Mouse (Mus musculus) urinary bladder, postnatal 0 days (tissue): ENCODE results near the gene Sult5a1. TPM values are rescaled to one million over a fixed set of nuclear protein-coding genes. Genes with fewer than 3 reads are reported as not detected.

ENCODE experiments used
- microRNA-seq: library from miRNA; unstranded; fragments of <30 nt; microRNA quantifications from one replicate; pipeline ENCODE4, GENCODE M21; 2016
- polyA plus RNA-seq: library from polyadenylated mRNA; unstranded; fragments of >200 nt; fragmentation: Nextera tagmentation; extraction: Ambion mirVana; gene quantifications from 2 replicates; pipeline ENCODE4 v1.2.1, GENCODE M21; 2015

Sult5a1 gene
- 6.2 and 6.5 TPM in 2 replicates for polyA plus RNA-seq

GRCm38 (mm10) chr8:123157888-123158465, at the start of gene Sult5a1:
Sult5a1 (minus strand) TSS chr8:123158315.

GRCm38 (mm10) chr8:123185566-123186409, 27.7 kb upstream of the Sult5a1 start, which contains the start of gene Dpep1:
Dpep1 (plus strand) TSS chr8:123186242.

GRCm38 (mm10) chr8:123117127-123117731, 40.9 kb downstream of the Sult5a1 start, which contains the start of gene Cpne7:
Cpne7 (plus strand) TSS chr8:123117374.

GRCm38 (mm10) chr8:123101735-123102685, 56.1 kb downstream of the Sult5a1 start, which contains the start of gene Rpl13:
Rpl13 (plus strand) TSS chr8:123102350.

Small RNA genes lying within 50 kb of the gene (microRNA-seq; reads per million reads assigned to microRNA genes)
- not detected for gene Mir7079
- not detected for gene Mir7080

Other genes starting within 250 kb of the Sult5a1 start
- 28.0 and 35.4 TPM in 2 replicates for gene Ankrd11, start 116.0 kb downstream of the Sult5a1 start, polyA plus RNA-seq
- gene Spg7, start 95.4 kb downstream of the Sult5a1 start, polyA plus RNA-seq, result 32.6 and 37.3 TPM in 2 replicates
- gene Rpl13, start 56.0 kb downstream of the Sult5a1 start, polyA plus RNA-seq, result 1,489 and 1,511 TPM in 2 replicates
- 1.3 and 1.9 TPM in 2 replicates for gene Cpne7, start 40.9 kb downstream of the Sult5a1 start, polyA plus RNA-seq
- 53.3 and 55.8 TPM in 2 replicates for gene Dpep1, start 27.9 kb upstream of the Sult5a1 start, polyA plus RNA-seq
- 123 and 124 TPM in 2 replicates for gene Chmp1a, start 54.4 kb upstream of the Sult5a1 start, polyA plus RNA-seq
- gene Spata33, start 54.5 kb upstream of the Sult5a1 start, polyA plus RNA-seq, result 2.5 and 2.9 TPM in 2 replicates
- 16.7 and 17.7 TPM in 2 replicates for gene Cdk10, start 66.5 kb upstream of the Sult5a1 start, polyA plus RNA-seq
- 1.9 and 2.7 TPM in 2 replicates for gene Spata2l, start 77.9 kb upstream of the Sult5a1 start, polyA plus RNA-seq
- 10.5 and 11.0 TPM in 2 replicates for gene Zfp276, start 95.9 kb upstream of the Sult5a1 start, polyA plus RNA-seq
- gene Vps9d1, start 96.0 kb upstream of the Sult5a1 start, polyA plus RNA-seq, result 18.2 and 18.4 TPM in 2 replicates
- gene Fanca, start 160.3 kb upstream of the Sult5a1 start, polyA plus RNA-seq, result 11.2 and 14.2 TPM in 2 replicates
- 2.3 and 2.7 TPM in 2 replicates for gene Spire2, start 174.4 kb upstream of the Sult5a1 start, polyA plus RNA-seq
- 128 and 129 TPM in 2 replicates for gene Tcf25, start 215.4 kb upstream of the Sult5a1 start, polyA plus RNA-seq
- not detected in 2 replicates for gene Mc1r, start 248.8 kb upstream of the Sult5a1 start, polyA plus RNA-seq